Mouse (Mus musculus) ovary, postnatal 10 days (tissue): ENCODE results near the gene Unc5c.

Experiments used
- DNase-seq: peaks from one replicate; pipeline ENCODE4 v3.0.0; 2022; ENCODE audit warnings: low spot score

Unc5c gene

DNA sequence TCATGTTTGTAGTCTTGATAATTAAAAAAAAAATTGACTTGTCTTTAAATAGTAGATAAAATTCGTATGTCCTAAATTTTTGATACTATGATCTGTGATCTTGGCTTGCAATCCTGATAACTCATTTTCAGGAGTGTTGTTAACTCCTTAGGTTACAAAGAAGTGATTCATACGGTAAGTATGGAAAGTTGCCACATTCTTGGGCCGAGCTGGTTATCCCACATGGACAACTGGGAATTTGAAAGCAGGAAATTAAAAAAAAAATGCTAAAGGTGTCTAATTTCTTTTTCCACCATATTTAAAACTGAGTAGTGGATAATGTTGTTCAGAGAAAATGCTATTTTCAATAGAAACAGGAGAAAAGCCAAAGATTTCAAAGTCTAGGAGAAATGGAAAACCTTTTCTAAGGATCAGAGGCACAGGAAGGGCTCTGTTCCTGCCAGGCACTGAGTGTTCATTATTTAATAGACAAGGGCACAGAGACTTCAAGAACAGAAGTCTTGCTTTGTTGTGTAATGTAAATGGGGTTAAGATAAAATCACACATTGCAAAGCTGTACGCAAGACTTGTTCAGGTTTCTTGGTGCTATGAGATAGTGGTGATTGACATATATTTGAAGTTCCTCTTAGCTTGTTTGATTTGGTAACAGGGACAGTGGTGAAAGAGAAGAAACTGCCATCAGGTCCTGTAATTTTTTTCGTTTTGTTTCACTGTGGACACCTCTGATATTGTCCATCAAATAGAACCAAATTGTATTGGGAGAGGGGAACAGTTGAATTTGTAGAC lies 46.4 kb downstream of the Unc5c start:
- DNase-seq = no peak

DNA sequence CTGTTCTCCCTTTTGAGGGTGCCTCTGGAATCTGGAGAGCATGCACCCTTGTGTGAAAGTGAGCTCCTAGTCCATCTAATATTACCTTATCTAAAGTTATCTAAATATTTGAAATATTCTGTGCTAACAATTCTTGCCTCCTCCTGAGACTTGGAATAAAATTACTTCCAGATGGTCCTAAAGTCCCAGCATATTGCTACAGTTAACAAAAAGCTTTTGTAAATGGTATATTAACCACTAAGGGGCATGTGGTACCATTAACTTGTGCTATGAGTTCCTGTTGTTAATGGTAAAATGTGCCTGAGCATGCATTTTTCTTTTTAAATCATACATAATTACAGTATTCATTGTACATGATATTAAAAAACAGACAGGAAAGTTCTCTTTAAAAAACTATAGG lies 63.7 kb downstream of the Unc5c start:
- DNase-seq = no peak

DNA sequence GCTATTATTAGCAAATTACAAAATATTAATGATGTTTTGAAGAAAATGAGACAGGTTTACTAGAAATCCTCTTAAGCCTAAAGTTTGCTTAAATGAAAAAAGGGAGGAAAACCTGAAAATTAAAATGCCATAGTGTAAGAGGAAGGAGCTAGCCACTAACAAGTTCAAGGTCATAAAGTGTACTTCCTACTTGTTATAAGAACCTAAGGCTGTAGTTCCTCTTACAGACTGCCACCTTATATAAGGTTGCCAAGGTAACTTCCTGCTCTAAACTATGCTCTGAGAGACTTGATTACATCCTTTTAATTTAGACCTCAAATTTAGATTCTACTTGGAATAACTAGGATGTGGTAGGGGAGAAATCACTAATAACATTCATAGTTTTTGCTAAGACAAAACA lies 64.6 kb downstream of the Unc5c start:
- DNase-seq = no peak

DNA sequence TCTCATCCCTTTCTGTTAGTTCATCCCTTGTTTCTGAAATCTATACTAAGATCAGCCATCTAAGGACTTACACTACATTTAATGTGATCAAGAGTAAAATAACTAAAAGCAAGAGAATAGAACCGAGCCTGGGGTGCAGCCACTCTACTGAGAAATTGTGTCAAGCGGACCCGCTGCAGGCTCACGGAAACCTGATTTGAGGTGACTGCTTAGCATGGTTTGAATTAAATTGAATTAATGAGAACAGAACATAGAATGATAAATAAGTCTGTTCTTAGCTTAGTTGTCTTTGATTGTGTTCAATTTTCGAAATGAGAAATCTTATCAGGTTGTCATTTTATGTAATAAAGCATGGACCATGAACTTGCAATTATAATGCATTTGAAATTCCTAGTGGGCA lies 68.8 kb downstream of the Unc5c start:
- no peak for DNase-seq

DNA sequence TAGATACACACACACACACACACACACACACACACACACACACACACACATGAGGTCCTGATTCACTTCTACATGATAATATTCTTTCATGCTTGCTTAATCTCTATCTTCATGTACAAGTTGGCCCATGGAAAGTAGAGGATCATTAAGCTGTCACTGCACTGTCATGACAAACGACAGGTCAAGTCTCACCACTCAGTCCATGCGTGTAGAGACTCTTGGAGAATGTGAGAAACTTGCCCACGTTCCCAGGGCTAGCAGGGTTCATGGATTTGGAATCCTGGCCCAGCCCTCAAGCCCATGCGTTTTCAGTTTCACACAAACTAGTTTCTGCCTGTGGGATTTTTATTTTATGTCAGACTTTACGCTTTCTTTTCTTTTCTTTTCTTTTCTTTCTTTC lies 71.8 kb downstream of the Unc5c start:
- no peak for DNase-seq

DNA sequence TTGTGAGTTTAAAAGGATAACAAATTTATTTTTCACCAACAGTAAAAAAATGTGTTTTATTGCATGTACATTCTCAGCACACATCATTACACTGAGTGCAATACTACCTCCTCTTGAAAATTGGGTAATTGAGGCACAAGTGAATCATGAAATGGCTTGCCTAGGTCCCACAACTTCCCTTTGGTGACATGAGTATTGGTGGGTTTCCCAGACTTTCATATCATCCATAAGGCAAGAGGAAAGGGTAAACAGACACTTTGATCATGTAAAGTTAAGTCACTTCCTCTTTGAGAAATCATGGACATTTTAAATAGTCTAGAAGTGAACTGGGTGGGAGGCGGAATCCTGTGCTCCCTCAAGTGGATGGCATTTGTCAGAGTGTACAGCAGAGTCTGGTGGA lies 73.1 kb downstream of the Unc5c start:
- DNase-seq = no peak

DNA sequence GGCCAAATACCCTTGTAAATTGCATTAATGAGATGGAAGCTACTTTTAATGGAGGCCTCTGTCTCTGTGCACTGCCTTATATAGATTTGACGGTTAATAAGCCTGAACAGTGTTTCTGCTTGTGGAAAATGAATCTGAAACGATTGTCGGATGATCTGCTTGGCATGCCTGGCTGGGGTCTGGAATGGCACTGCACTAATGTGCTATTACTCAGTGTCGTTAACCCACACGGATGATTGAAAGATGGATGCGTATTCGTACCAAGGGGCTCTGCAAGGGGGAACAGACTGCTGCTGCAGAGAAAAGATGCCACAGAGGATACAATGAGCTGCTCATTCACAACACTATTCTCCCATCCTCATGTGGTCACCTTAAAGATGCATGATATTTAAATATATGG lies 75.7 kb downstream of the Unc5c start:
- no peak for DNase-seq

DNA sequence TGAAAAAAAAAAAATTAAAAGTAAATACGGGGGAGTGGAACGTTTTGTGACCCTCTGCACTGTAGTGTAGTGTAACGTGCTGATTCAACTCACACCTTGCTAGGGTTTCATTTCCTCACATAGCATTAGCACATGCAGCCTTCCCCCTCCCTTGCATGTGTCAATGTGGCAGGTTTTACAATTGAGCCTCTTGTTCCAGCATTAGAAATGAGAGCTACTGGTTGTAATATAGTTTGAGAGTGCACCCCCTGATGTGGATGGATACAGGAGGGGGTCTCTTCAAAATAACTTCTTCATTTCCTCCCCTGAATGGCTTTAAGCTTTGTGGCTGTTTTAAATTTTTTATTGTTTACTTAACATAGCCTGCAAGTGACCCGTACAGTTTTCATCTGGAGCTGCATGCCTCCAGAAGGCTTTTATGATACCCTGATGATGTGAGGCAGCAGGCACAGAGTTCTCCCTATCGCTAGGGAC lies 82.4 kb downstream of the Unc5c start:
- no peak for DNase-seq

DNA sequence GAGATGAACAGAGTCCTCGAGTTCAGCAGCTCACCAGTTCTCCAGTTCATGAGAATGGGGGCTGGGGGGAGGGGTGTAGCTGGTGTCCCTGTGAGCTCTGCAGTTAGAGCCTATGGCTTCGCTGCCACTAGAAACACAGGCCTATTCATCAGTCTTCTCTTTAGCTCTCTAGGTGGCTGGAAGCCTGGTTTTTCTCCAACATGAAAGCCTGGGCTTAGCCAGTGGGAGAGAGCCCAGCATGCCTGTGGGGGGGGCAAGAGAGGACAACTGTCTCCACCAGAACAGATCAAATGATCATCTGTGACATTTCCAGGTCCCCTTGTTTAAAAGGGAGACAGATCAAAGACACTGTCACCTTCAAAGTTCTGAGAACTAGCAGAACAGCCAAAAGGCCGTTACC lies 84.6 kb downstream of the Unc5c start:
- no peak for DNase-seq

DNA sequence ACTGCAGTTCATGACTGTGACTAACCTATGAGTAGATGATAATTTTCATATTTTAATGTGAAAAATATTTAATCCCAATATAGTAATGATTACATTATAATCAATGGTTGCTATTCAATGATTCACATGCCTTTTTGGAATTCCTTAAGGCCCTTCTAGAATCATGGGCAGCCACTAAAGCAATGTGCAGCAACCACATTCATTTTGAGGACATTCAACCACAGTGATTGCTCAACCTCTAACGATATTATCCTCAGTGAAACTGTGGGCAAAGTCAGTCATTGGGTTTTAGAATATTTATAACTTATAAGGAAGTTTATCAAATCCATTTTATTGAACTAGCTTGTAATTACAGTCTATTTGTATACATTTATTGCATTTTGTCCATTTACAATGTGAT lies 87.9 kb downstream of the Unc5c start:
- no peak for DNase-seq

DNA sequence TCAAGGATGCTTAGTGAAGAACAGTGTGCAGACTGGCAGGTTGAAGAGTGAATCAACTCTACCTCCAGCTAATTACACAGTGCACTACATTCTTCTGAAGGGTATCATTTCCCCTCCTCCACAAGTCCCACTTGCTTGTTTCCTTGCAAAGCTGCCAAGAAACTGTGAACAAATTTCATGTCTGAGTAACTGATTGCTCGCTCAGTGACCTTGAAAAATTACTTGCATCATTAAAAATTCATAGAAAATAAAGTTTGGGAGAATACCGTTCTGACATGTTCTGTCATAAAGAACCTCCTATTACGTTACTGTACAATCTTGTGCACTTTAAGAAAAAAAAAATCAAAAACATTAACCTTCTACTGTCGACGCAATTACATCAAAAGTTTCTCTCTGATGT lies 92.1 kb downstream of the Unc5c start:
- DNase-seq = no peak

DNA sequence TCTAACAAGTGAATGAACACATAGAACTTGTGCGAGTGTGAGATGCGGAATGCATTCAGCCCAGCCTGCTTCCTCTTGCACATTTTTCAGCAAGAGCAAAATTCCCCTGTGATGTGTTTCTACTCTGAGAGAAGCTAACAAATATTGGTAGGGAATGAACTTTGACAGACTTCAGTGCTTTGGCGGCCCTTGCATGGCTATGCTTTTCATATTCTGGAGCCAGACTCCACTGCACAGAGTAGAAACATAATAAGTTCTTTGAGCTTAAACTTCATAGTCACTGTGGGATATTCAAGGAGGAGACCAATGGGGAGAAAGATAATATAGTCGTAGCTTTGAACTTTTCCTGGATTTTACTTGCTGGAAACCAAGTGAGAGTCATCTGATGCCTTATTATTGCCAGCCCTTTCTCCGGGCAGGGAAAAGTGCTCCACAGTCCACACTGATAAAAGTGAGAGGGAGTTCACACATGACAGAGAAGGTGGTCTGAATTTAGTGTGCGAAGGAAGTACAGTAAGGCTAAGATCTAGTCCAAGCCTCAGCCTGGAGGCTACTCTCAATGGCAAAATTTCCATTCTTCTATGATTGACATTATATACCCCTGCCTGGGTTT lies 110.2 kb downstream of the Unc5c start:
- DNase-seq = no peak

DNA sequence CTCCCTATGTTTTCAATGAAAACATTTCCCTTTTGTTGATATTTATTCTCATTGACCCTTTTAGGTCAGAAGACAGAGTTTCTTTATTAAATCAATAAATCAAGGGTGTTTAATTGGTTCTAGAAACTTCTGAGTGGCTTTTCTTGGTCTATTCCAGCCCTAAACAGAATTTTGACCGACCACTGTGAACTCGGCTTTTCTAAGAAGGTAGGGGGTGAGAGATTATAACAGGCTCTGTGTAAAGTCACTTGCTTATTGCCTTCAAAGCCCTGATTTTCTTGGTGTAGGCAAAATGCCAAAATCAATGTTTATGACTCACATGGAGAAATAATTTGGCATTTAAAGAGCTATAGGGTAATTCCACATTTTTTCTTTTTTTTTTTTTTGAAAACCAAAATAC lies 112.4 kb downstream of the Unc5c start:
- DNase-seq = no peak

DNA sequence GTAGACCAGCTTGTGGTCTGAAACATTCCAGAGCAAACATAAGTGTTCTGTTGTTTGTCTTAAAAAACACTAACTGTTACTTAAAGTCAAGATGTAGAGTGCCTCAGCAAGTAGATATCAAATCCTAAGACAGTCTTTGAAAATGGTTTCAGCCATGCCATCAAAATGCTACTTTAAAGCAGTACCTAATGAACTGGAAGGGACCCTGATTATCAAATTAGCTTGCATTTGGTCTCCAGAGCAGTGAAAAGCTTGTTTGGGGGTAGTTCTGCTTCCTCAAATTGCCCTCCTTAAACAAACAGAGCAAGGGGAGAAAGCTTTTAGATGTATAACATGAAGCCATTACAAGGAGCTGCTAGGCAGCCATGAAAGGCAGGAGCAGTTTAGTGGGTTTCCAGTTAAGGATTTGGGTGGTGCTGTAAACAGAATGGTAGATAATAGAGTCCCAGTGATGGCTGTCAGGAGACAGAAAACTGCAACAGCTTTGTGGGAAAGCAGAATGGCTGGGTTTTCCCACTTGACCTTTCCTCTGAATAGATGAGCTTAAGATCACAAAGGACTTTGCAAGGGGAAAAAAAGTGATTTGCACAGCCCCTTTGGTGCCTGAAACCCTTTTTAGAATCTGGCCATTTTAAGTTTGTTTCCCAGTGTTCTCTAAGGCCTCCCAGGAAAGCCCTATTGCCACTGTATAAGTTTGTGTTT lies 116.3 kb downstream of the Unc5c start:
- no peak for DNase-seq

DNA sequence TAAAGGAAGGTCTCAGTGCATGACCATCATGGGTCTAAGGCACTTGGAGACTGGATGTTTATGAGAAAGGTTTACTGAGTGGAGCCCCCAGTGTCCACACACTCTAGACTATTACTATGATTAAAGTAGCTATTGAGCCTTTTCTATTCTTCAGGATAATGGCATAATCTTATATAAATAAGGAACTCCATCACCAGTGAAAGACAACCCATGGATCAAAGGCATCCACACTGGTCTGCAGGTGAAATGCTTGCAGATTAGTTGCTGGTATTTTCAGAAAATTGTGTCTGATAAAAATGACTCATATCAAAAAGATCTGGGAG lies 116.8 kb downstream of the Unc5c start:
- no peak for DNase-seq

DNA sequence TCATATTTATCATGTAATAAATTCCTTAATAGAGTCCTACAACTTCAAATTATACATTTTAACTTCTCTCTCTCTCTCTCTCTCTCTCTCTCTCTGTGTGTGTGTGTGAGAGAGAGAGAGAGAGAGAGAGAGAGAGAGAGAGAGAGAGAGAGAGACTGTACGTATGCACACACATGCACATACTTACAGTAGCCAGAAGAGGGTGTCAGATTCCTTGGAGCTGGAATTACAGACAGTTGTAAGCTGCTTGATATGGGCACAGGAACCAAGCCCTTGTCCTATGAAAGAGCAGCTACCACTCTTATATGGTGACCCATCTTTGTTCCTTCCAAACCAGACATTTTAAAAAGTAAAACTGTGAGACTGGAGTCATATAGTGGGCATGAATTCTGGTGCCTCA lies 118.2 kb downstream of the Unc5c start:
- no peak for DNase-seq

DNA sequence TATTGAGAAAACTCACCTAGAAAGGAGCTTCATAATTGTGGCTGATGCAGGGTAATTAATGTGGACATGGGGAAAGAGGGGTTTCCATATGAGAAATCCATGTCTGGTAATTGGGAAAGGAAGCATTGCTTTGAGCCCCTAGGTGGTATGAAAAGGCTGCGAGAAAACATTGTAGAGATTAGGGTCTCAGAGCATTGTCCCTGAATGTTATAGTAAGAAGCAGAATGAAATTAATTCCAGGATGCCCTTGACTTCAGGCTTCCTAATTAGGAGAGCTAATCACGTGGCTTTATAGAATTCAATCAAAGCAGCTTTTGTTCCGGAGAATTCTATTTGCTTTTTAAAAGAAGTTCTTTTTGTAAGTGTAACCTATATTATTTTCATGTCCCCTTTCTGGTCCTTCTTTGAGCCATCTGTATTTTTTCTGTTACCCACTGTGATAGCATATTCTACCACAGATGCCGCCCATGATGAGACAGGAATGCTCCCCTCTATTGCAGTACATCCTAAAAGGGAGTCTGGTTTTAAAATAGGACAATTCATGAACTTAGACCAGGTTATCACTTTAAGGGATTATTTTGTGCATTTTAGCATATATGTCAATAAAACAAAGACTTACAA lies 124.5 kb downstream of the Unc5c start:
- DNase-seq = no peak

DNA sequence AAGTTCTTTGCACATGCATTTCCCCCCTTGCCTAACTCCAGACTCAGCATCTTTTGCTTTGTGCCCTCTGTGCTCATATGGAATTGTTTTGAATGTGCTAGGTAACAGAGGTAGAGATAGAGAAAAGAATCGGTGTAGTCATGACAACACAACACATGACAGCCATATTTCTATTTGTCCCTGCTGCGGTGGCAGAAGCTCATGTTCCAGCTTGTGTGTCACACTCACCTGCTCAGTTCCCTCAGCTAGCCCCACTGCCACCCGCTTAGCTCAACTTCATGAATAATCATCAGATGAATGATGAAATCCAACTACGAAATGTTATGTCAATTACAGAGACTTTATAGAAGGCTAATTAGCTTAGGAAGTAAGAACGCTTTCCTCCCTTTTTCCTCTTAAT lies 128.2 kb downstream of the Unc5c start:
- no peak for DNase-seq

DNA sequence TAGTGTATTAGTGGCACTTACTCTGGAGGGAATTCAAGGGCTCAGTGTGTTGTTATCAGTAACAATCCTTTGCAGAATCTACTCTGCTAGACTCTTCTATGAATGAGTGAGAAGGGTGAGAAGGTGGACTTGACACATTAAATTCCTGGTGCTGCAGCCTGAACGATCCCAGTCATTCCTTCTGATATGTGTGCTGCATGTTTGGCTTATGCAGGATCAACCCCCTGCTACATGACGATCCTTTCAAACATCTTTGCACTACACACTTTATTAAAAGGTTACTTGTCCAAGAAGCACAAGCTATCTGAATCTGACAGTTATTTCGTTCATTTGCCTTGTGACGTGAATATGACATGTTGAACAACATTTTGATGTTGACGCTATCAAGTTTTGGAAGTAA lies 129.1 kb downstream of the Unc5c start:
- DNase-seq = no peak

DNA sequence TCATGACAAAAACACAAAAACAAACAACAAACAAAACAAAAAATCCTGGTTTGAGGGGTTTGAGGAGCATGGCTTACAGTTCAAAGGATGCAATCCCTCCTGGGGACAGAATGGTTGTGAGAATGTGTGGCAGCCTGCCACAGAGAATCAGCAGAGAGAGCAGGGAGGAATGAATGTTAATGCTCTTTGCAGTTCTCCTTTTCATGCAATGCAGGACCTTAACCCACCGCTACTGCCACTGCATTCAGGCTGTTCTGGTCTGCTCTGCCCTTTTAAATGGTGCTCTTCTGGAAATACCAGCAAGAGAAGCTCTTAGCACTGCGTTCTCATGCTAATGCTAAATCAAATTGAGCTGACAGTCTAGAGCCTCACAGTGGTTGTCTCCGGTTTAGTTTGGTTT lies 130.1 kb downstream of the Unc5c start:
- DNase-seq = no peak

DNA sequence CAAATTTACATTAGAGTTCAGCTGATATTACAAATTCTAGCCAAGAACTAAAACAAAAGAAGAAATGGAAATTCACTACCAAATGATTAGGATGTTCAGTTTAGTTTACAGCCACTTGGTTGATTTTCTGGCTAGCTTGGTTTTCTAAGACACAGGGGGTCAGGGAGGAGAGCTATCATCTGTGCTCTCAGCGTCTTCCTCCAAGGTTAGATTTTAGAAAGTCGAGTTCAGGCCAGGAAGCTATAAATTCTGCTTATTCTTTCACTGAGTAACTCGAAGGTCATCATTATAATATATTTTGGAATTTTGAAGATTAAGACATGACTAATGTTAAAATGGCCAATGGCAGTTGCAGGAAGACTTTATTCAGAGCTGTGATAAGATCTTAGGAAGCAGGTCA lies 131.4 kb downstream of the Unc5c start:
- no peak for DNase-seq

DNA sequence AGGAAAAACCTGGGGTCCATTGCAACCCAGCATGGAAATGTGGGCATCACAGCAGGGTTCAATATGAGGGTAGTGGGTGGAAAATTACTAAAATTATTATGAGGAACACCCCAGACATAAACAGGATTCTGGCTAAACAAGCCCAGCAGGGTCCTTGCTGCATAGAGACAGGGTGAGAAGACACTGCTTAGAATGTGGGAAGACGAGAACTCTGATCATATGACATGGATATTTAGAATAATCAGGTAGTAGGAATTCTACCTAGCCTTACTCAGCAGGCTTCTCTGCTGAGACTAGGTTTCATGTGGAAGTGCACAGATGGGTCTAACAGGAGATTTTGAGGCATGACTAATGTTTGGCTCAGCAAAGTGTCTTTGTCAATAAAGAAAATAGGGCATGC lies 131.9 kb downstream of the Unc5c start:
- DNase-seq = no peak

DNA sequence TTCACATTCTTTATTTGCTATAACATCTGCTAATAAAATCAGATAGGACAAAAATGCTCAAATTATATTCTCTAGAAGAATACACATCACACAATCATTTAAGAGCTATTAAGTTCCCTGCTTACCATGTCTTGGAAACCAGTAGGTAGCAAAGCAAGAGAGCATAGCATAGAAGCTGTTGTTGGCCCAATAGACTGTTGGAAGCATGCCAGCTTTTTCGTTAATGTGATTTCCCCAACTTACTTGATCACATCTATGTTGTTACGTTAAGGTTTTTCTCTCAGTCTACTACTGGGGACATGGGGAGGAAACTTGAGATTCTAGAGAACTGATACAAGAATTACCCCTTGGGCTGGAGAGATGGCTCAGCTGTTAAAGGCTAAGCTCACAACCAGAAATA lies 133.0 kb downstream of the Unc5c start:
- no peak for DNase-seq
